Mouse (Mus musculus): ENCODE measurements around the gene Etaa1.
"Not testable (repeated sequence)": the region's sequence is repeated elsewhere in the genome, so short reads cannot be mapped to it uniquely, and the experiment has no call there.

Gene Etaa1

DNA sequence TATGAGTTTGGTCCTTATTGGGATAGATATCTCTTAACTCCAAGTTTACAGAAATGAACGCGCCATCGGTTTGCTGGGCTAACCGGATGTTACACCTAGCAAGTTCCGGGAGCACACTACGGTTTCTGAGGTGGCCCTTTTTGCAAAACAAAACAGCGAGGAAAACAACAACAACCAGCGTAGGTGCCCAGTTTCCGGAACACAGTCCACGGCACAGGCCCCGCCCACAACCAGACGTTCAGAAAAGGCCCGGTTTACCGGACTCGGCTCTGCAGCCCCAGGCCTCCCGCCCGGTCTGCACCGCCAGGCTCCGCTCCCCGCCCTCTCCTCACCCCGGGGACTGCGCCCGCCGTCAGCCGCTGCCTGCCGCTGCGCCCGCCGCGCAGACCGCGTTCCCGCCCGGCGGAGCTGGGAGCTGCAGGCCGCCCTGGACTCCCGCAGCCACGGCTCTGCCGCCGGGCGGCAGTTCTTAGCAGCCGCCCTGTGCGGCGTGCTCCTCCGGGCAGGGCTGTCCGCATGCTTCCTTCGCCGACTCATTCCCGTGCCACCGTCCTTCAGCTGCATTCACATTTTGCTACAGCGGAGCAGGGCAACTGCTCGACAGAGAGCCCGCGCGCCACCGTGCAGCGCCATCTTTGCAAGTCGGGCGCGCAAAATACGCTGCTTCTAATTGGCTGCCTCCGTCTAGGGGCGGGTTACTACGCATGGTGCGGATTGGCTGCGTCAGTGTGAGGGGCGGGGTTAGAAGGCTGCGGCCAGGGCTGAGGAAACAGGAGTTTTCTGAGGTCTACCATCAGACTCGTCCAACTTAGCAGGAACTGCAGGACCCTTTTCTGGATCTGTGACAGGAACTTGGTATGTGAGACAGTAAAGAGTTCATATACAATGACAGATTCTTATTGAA lies at the start of gene Etaa1:
TSS of gene Etaa1 (minus strand) at position 645 of the 904 bp plus-strand sequence.
- DNase-seq (ENCODE audit: low spot score in 2 of 2), result peak; percentile 90 to 92

DNA sequence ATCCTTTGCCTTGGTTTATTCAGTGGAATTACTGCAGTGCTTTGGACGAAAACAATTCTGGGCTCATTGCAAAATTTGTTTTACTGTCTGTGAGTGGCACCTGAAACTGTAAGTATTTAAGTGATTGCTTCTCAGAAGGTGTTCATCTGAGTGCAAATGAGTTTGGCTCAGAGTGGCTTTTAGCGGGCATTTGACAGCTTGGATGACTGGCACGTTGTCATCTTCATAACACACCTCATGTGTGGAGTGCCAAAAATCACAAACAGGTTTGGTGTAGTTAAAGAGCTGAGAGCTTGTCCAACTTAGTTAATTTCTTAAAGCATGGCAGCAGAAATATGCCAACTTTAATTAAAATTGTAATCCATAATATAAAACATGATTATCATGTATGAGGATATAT lies 40.5 kb upstream of the Etaa1 start:
- no peak for DNase-seq (ENCODE audit: low spot score in 2 of 2)

GRCm38 (mm10) chr11:17992311-17992710 lies 38.6 kb upstream of the Etaa1 start:
- DNase-seq (ENCODE audit: low spot score in 2 of 2), result no peak

DNA sequence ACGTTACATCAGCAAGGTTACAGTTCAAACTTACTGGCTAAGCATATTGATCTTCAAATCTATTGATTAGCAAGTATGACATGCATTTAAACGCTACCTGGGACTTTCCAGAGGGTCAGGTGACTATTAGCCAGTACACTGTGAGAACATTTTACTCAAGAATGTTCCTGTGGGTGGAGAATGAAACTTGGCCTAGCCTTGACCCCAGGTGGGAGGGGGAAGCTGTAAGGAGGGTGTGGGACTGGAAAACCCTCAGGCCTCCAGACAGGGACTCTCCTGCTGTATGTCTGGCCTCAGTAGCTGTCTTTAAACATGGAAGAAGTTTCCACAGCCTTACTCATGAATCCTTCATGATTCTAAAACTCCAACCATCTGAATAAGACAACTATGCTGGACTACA lies 29.7 kb upstream of the Etaa1 start:
- DNase-seq (ENCODE audit: low spot score in 2 of 2), result no peak

DNA sequence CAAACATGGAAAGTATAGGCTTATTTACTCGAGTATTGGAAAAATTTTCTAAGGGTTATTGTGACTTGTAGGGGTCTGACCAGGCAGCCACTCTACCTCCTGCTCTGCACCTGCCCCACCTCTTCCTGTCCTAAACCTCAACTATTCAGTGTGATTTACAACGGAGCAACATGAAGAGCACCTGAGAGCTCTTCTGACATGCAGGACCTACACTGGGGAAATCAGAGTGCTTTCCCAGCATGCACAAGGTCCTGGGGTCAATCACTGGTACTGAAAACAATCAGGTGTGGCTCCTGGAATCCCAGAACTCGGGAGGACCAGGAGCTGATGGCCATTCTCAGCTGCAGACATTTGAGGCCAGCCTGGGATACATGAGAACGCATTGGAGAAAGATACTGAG lies 27.6 kb upstream of the Etaa1 start:
- no peak for DNase-seq (ENCODE audit: low spot score in 2 of 2)

DNA sequence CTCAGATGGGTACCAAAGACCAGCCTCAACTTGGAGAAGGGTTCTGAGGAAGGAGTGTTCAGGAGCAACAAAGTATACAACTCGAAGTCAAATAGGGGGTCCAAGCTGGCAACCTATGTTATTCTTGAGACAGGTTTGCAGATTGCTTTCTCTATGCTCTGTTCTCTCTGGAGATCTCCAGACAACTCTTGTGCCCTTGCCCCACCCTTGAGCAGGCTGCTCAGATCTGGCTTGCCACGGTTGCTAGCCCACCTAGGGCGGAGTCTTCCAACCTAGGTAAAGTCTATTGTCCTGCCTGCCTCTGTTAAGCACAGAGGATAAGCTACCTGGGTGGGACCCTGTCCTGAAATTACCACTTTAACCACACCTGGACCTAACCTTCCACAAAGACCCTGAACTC lies 21.9 kb upstream of the Etaa1 start:
- DNase-seq (ENCODE audit: low spot score in 2 of 2), result no peak

DNA sequence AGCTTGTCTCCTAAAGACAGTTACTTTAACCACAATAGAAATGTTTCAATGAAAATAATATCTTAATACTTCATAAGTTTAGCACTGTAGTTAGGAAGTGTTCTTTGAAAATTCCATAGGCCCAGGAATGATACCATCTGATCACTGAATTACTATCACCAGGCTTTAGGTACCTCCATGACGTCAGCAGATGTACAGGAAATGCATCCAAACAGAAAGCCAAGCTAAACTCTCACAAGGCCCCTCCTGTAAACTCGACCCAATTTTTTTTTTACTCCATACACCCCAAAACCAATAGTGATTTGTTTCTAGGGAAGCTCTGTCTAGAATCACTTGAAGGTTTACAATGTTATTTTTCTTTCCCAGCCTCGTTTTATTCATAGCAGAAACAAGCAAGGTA lies 884 bp downstream of the Etaa1 start:
- DNase-seq (ENCODE audit: low spot score in 2 of 2), result no peak

DNA sequence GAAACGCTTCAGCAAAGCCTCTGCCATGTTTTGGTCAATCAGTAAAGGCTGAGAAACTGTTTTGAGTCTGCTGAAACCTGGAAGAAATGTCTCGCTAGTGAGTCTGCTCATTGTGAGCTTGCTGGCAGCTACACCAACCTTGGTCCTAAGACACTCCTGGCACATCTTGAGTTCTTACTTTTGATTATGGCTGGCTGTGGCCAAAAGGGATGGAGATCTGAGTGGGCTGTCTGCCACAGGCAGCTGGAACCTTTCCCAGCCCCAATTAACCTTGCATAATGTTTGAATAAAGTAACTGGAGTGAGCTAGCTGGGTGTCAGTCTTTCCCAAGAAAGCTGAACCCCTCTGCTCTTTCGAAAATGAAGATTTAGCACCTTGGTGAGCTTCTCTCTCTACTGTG lies 2.3 kb downstream of the Etaa1 start:
- DNase-seq (ENCODE audit: low spot score in 2 of 2), result peak; percentile 36

DNA sequence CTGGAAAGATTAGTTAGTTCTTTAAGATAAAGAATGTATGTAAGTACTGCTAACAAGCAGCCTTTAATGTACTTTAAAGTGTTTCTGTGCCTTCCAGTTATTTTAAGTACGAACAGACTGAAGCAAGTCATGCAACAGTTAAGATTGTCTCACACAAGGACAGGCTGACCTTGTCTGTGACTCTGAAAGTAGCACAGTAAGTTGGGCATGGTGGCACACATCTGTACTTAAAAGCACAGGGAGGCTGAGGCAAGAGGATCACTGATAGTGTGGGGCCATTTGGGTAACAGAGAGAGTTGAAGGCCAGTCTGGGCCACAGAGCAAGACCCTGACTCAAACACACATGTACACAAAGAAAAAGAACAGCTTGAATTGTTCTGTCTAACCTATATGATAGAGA lies 14.5 kb downstream of the Etaa1 start:
- no peak for DNase-seq (ENCODE audit: low spot score in 2 of 2)

- DNase-seq (ENCODE audit: low spot score in 2 of 2), result no peak
These were observed 15.7 kb downstream of the Etaa1 start for GRCm38 (mm10) chr11:17937931-17938330.

- no peak for DNase-seq (ENCODE audit: low spot score in 2 of 2)
These were observed 35.8 kb downstream of the Etaa1 start for GRCm38 (mm10) chr11:17917905-17918304.

DNA sequence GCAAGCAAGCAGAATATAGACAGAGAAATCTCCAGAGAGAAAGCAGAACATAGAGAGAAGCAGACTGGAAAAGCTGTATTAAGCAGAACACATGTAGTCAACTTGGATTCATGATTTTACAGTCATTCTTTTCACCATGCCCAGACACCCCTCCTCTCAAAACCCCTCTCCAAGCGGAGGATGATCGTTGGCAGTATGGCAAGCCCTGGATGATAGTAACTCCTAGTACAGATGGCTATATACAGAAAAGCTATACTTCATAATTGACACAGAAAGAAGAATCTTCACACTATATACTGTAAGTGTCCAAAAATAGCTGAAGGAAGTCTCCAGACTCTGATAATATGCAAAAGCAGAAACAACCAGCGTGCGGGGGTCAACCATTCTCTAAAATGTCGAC lies 36.6 kb downstream of the Etaa1 start:
- DNase-seq (ENCODE audit: low spot score in 2 of 2), result no peak

DNA sequence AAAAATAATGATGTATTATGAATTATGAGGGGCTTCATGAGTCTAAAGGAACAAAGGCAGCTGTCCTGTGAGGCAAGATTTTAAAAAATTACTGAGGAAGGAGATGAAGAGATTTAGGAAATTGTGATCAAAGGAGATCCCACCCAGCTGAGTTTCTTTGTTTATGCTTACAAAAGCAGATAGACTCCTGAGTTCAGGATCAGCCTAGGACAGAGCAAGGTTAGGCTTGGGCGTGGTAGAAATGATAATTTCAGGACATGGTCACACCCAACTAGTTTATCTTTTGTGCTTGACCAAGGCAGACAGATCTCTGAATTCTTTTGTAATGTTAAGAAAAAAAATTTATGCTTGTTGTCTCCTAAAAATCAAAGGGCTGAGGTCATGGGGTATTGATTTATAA lies 37.2 kb downstream of the Etaa1 start:
- DNase-seq (ENCODE audit: low spot score in 2 of 2), result no peak

GRCm38 (mm10) chr11:17900996-17901395 lies 52.7 kb downstream of the Etaa1 start:
- not testable (repeated sequence) for DNase-seq (ENCODE audit: low spot score in 2 of 2)

Measured in right cerebral cortex, postnatal 36 days (tissue).